Mouse (Mus musculus): Measurements from ENCODE around the gene Fam120a. TPM values are rescaled to one million over a fixed set of nuclear protein-coding genes. Genes with fewer than 3 reads are reported as not detected.

The Fam120a gene
- 70.0 and 81.9 TPM in 2 replicates for total RNA-seq (2023)

GRCm38 (mm10) chr13:48967956-48968749, at the start of gene Fam120a:
Gene Fam120a, minus strand, starts transcription at chr13:48968017.

GRCm38 (mm10) chr13:48870771-48871731, 96.8 kb downstream of the Fam120a start, which contains the start of gene Phf2:
Gene Phf2, minus strand, starts transcription at chr13:48871119.

Other genes starting within 250 kb of the Fam120a start
- gene Phf2, start 96.9 kb downstream of the Fam120a start, total RNA-seq (2023), result 27.4 and 28.6 TPM in 2 replicates
- gene Wnk2, start 180.0 kb upstream of the Fam120a start, total RNA-seq (2023), result 0.32 TPM in 1 of 2 replicates, not detected in the other
- gene Ninj1, start 219.5 kb upstream of the Fam120a start, total RNA-seq (2023), result 187 and 188 TPM in 2 replicates
- 215 and 232 TPM in 2 replicates for gene Card19, start 248.0 kb upstream of the Fam120a start, total RNA-seq (2023)

Measured in neutrophil, adult 65 days (primary cell).